Mouse (Mus musculus) midbrain, postnatal 0 days (tissue): ENCODE data around the gene Onecut3. TPM values are rescaled to one million over a fixed set of nuclear protein-coding genes. Genes with fewer than 3 reads are reported as not detected.

ENCODE experiments used
- ATAC-seq: fragments of 200-750 bp; cut with Nextera tagmentation; 2 replicates; pipeline ENCODE4 v1.8.0; 2017; ENCODE audit warnings: moderate number of reproducible peaks, mild to moderate bottlenecking, moderate TSS enrichment, moderate library complexity; ENCODE audit not compliant: low FRiP score
- DNase-seq: peaks from one replicate; pipeline ENCODE4 v3.0.0-alpha.2; 2015; ENCODE audit warnings: low spot score
- H3K27ac ChIP-seq: fragments of 300-500 bp; sonication (generic); 2 replicates; pipeline ENCODE4 v1.5.1; 2014; ENCODE audit warnings: low read depth, mild to moderate bottlenecking, low read length, mixed read lengths
- H3K27me3 ChIP-seq: fragments of 300-500 bp; sonication (generic); 2 replicates; pipeline ENCODE4 v1.6.1; 2014; ENCODE audit warnings: low read length, control low read depth, mixed read lengths; ENCODE audit not compliant: insufficient read depth
- H3K36me3 ChIP-seq: fragments of 300-500 bp; sonication (generic); 2 replicates; pipeline ENCODE4 v1.6.1; 2014; ENCODE audit warnings: low read length, control low read depth, mixed read lengths; ENCODE audit not compliant: insufficient read depth
- H3K4me1 ChIP-seq: fragments of 300-500 bp; sonication (generic); 2 replicates; pipeline ENCODE4 v1.6.1; 2014; ENCODE audit warnings: mild to moderate bottlenecking, control low read depth, antibody characterized with exemption, low read length, mixed read lengths; ENCODE audit not compliant: insufficient read depth
- H3K4me2 ChIP-seq: fragments of 300-500 bp; sonication (generic); 2 replicates; pipeline ENCODE4 v1.6.1; 2014; ENCODE audit warnings: low read depth, mild to moderate bottlenecking, low read length, mixed read lengths; ENCODE audit not compliant: poor library complexity, severe bottlenecking
- H3K4me3 ChIP-seq: fragments of 300-500 bp; sonication (generic); 2 replicates; pipeline ENCODE4 v1.5.1; 2014; ENCODE audit warnings: low read depth, mild to moderate bottlenecking, low read length, moderate library complexity
- H3K9ac ChIP-seq: fragments of 300-500 bp; sonication (generic); replicated peaks from 2 replicates; pipeline ENCODE4 v1.6.1; 2014; ENCODE audit warnings: mild to moderate bottlenecking, low read length, moderate library complexity, mixed read lengths; ENCODE audit not compliant: poor library complexity, severe bottlenecking
- H3K9me3 ChIP-seq: fragments of 300-500 bp; sonication (generic); 2 replicates; pipeline ENCODE4 v1.6.1; 2016; ENCODE audit warnings: low read length, control low read depth
- CTCF ChIP-seq: IDR thresholded peaks from 2 replicates; pipeline ENCODE4 v1.5.1; 2016; ENCODE audit warnings: antibody characterized with exemption, mild to moderate bottlenecking
- WGBS: fragments of 180-500 bp; shearing (Covaris S2); extraction: QIAGEN DNeasy Blood & Tissue Kit; methylation state at CpG from one replicate; pipeline ENCODE4 v1.1.7; 2014; 5-methylcytosine and 5-hydroxymethylcytosine counted together
- polyA plus RNA-seq: library from polyadenylated mRNA; unstranded; fragments of >200 nt; fragmentation: Nextera tagmentation; extraction: Ambion mirVana; gene quantifications from 2 replicates; pipeline ENCODE4 v1.2.1, GENCODE M21; 2015
- total RNA-seq: library from RNA; depleted of rRNA; stranded (reverse); fragments of >200 nt; gene quantifications from 2 replicates; pipeline ENCODE4 v1.2.3, GENCODE M21; 2014

Onecut3 gene
- total and polyA plus RNA-seq, 2 experiments from 2014 or later: 0.89 to 3.1 TPM

- H3K9me3 ChIP-seq: no peaks in the 10 kb centered on the region
- H3K4me3 ChIP-seq: peak within 1 kb of the TSS; percentile 15; the same call in 1 of the 2 replicates
- H3K27ac ChIP-seq: no peak within 1 kb of the TSS
- WGBS: 4% methylated on average over 30 of the region's 30 CpGs
- peaks cover 23% of the 10 kb centered on the region for H3K36me3 ChIP-seq
- DNase-seq: peak; percentile 43
- peak within 1 kb of the TSS; percentile 30; the same call in 1 of the 2 replicates for H3K4me2 ChIP-seq
- ATAC-seq: 0 out of 2 replicates have a peak, but pooled peaks have one; percentile 24
- H3K4me1 ChIP-seq: no peaks in the 10 kb centered on the region
- H3K27me3 ChIP-seq: peaks cover 20% of the 10 kb centered on the region
- TF ChIP-seq CTCF: peak; percentile 27; the same call in 1 of the 2 replicates
- no peak within 1 kb of the TSS for H3K9ac ChIP-seq
These were observed 44.2 kb downstream of the Onecut3 start, which contains the start of gene Atp8b3 for GRCm38 (mm10) chr10:80538710-80539394. Gene Atp8b3, minus strand, starts transcription at chr10:80539124.

GRCm38 (mm10) chr10:80539493-80539892, 44.9 kb downstream of the Onecut3 start:
- Histone ChIP-seq H3K27me3 (peaks cover 19% of the 10 kb centered on the region), H3K4me3 (no peak overlapping the region), H3K4me1 (no peaks in the 10 kb centered on the region)

GRCm38 (mm10) chr10:80543873-80544272, 49.2 kb downstream of the Onecut3 start:
- H3K4me3 ChIP-seq: no peak overlapping the region
- no peak overlapping the region for H3K4me2 ChIP-seq
- ATAC-seq (no peak), DNase-seq (no peak)
- H3K9ac ChIP-seq: no peak overlapping the region
- H3K27me3 ChIP-seq: no peaks in the 10 kb centered on the region
- 95% methylated on average over 14 of the region's 14 CpGs for WGBS
- TF ChIP-seq CTCF: no peak
- H3K4me1 ChIP-seq: no peaks in the 10 kb centered on the region
- H3K9me3 ChIP-seq: no peaks in the 10 kb centered on the region
- peaks cover 67% of the 10 kb centered on the region for H3K36me3 ChIP-seq
- no peak overlapping the region for H3K27ac ChIP-seq

More at GRCm38 (mm10) chr10:80539493-80539892, 44.9 kb downstream of the Onecut3 start:
- TF ChIP-seq CTCF: no peak
- H3K36me3 ChIP-seq: peaks cover 29% of the 10 kb centered on the region
- H3K9ac ChIP-seq: no peak overlapping the region
- H3K9me3 ChIP-seq: no peaks in the 10 kb centered on the region
- no peak overlapping the region for H3K4me2 ChIP-seq
- 68% methylated on average over 4 of the region's 5 CpGs for WGBS
- no peak for ATAC-seq
- no peak overlapping the region for H3K27ac ChIP-seq
- DNase-seq: no peak

- DNase-seq (no peak), ATAC-seq (no peak)
- Histone ChIP-seq H3K9me3 (no peaks in the 10 kb centered on the region), H3K4me1 (no peaks in the 10 kb centered on the region), H3K36me3 (peaks cover 77% of the 10 kb centered on the region), H3K27ac (no peak overlapping the region), H3K4me2 (no peak overlapping the region), H3K4me3 (no peak overlapping the region), H3K27me3 (no peaks in the 10 kb centered on the region), H3K9ac (no peak overlapping the region)
- WGBS: 93% methylated on average over 8 of the region's 8 CpGs
- TF ChIP-seq CTCF: no peak
These were observed 51.0 kb downstream of the Onecut3 start for GRCm38 (mm10) chr10:80545590-80545989.

GRCm38 (mm10) chr10:80546945-80547344, 52.3 kb downstream of the Onecut3 start:
- H3K27me3 ChIP-seq: no peaks in the 10 kb centered on the region
- H3K27ac ChIP-seq: no peak overlapping the region
- TF ChIP-seq CTCF: no peak
- ATAC-seq (no peak), DNase-seq (no peak)
- no peak overlapping the region for H3K9ac ChIP-seq
- H3K4me3 ChIP-seq: no peak overlapping the region
- 94% methylated on average over 4 of the region's 4 CpGs for WGBS
- H3K9me3 ChIP-seq: no peaks in the 10 kb centered on the region
- H3K36me3 ChIP-seq: peaks cover 78% of the 10 kb centered on the region
- no peaks in the 10 kb centered on the region for H3K4me1 ChIP-seq
- no peak overlapping the region for H3K4me2 ChIP-seq

GRCm38 (mm10) chr10:80547539-80547938, 52.9 kb downstream of the Onecut3 start:
- ATAC-seq: no peak

More at GRCm38 (mm10) chr10:80547539-80547938, 52.9 kb downstream of the Onecut3 start:
- Histone ChIP-seq H3K9me3 (no peaks in the 10 kb centered on the region), H3K4me1 (no peaks in the 10 kb centered on the region), H3K27me3 (no peaks in the 10 kb centered on the region), H3K4me2 (no peak overlapping the region), H3K27ac (no peak overlapping the region), H3K36me3 (peaks cover 72% of the 10 kb centered on the region), H3K4me3 (no peak overlapping the region), H3K9ac (no peak overlapping the region)
- no peak for TF ChIP-seq CTCF
- WGBS: 88% methylated on average over 14 of the region's 15 CpGs
- no peak for DNase-seq
